Mouse (Mus musculus): ENCODE results near the gene Btbd35f29.
"Not testable (repeated sequence)": the region's sequence is repeated elsewhere in the genome, so short reads cannot be mapped to it uniquely, and the experiment has no call there.

Btbd35f29 gene

GRCm38 (mm10) chrX:31117374-31117773 is at the start of gene Btbd35f29:
Btbd35f29 (plus strand) TSS chrX:31117674.
- not testable (repeated sequence) for TF ChIP-seq GATA4 (IDR thresholded peaks at IDR 0.05; ENCODE audit: insufficient replicate concordance, low read length)

All from liver, adult (tissue).